Mouse (Mus musculus) hematopoietic stem cell, adult 5-6 weeks (primary cell): ENCODE data around the gene R3hdml. TPM values are rescaled to one million over a fixed set of nuclear protein-coding genes. Genes with fewer than 3 reads are reported as not detected.

Source experiments
- total RNA-seq: library from RNA; stranded (forward); fragments of 172-1452, 232-1000 nt; gene quantifications from 2 replicates; pipeline ENCODE4 v1.2.3, GENCODE M21; 2017

R3hdml gene
- total RNA-seq, 1 experiment from 2014 or later = not detected

Other genes starting within 250 kb of the R3hdml start
- gene Jph2, start 94.3 kb upstream of the R3hdml start, total RNA-seq = not detected in 2 replicates
- 143 and 147 TPM in 2 replicates for gene Oser1, start 67.6 kb upstream of the R3hdml start, total RNA-seq
- gene Gdap1l1, start 53.8 kb upstream of the R3hdml start, total RNA-seq = 0.25 and 0.75 TPM in 2 replicates
- gene Fitm2, start 19.7 kb upstream of the R3hdml start, total RNA-seq = 4.3 and 5.0 TPM in 2 replicates
- gene Hnf4a, start 14.5 kb downstream of the R3hdml start, total RNA-seq = 12.3 and 22.7 TPM in 2 replicates
- gene Ttpal, start 110.0 kb downstream of the R3hdml start, total RNA-seq = 11.4 and 13.9 TPM in 2 replicates
- 779 and 830 TPM in 2 replicates for gene Serinc3, start 152.8 kb downstream of the R3hdml start, total RNA-seq
- 30.6 and 32.9 TPM in 2 replicates for gene Pkig, start 166.1 kb downstream of the R3hdml start, total RNA-seq